In genomic region chr7:31077885-31078445, GRCm38 (mm10) we compare ENCODE assay signal across 9 mouse cellular contexts. TPM values are rescaled to one million over a fixed set of nuclear protein-coding genes. Genes with fewer than 3 reads are reported as not detected.
A peak's percentile ranks its signal among the peaks of the same experiment; 100 is the strongest.
DNase-seq lines count a peak whose midpoint lies in the region; ATAC-seq and TF ChIP-seq lines count a peak whose summit lies in the region.
"Had no signal": no experiment of that assay in that cellular context is flagged by ENCODE, and none has a peak within 500 bp of the region (broad histone marks: within the 10 kb centered on the region; RNA-seq: fewer than 3 reads in every experiment).

No protein-coding gene starts in this region.

- TF ChIP-seq EP300 in liver, embryonic 14.5 days (IDR thresholded peaks at IDR 0.05; ENCODE audit: low read depth) = no peak
- TF ChIP-seq EP300 in lung, postnatal 0 days (IDR thresholded peaks at IDR 0.05) = no peak

- peak; percentile 67 for TF ChIP-seq CTCF in liver, embryonic 14.5 days (IDR thresholded peaks at IDR 0.05; ENCODE audit: low read depth)
- TF ChIP-seq CTCF in lung, postnatal 0 days (IDR thresholded peaks at IDR 0.05) = peak; percentile 92

- no peak overlapping the region for H3K27ac ChIP-seq in liver, embryonic 14.5 days
- H3K27ac ChIP-seq in embryonic facial prominence, embryonic 10.5 days (replicated peaks) = peak overlapping the region; percentile 69
- H3K27ac ChIP-seq in lung, postnatal 0 days (ENCODE audit: low read length) = no peak overlapping the region

- no peak overlapping the region for H3K4me3 ChIP-seq in liver, embryonic 14.5 days (ENCODE audit: insufficient read depth in 1 of 2, low read depth in 2 of 2, low read length in 2 of 2)
- no peak overlapping the region for H3K4me3 ChIP-seq in embryonic facial prominence, embryonic 10.5 days
- H3K4me3 ChIP-seq in lung, postnatal 0 days (ENCODE audit: low read depth, low read length) = no peak overlapping the region
- H3K4me3 ChIP-seq: megakaryocyte, embryonic 14.5 days had no signal

- H3K36me3 ChIP-seq in liver, embryonic 14.5 days (replicated peaks; ENCODE audit: control insufficient read depth, insufficient read depth, low read depth) = no peaks in the 10 kb centered on the region
- H3K36me3 ChIP-seq in embryonic facial prominence, embryonic 10.5 days (replicated peaks) = no peaks in the 10 kb centered on the region
- H3K36me3 ChIP-seq in lung, postnatal 0 days (ENCODE audit: insufficient read depth, low read length) = no peaks in the 10 kb centered on the region

- H3K9me3 ChIP-seq in liver, embryonic 14.5 days (ENCODE audit: control insufficient read depth, low read length) = no peaks in the 10 kb centered on the region
- no peaks in the 10 kb centered on the region for H3K9me3 ChIP-seq in embryonic facial prominence, embryonic 10.5 days
- no peaks in the 10 kb centered on the region for H3K9me3 ChIP-seq in lung, postnatal 0 days (ENCODE audit: low read length)

- no peak for DNase-seq in liver, embryonic 14.5 days (ENCODE audit: low read depth in 3 of 3, low spot score in 3 of 3)
- no peak for DNase-seq in liver
- DNase-seq in Muller cell, postnatal 12 days (ENCODE audit: inconsistent ontology term) = peak; percentile 51
- DNase-seq in embryonic facial prominence, embryonic 10.5 days (ENCODE audit: low spot score) = peak; percentile 50
- peak; percentile 46 for DNase-seq in hindlimb bud, embryonic 11.5 days (ENCODE audit: extremely low spot score, low read depth, low spot score)
- DNase-seq in lung, postnatal 0 days (ENCODE audit: low spot score) = peak; percentile 81
- peak; percentile 42 for DNase-seq in right cerebral cortex, postnatal 4 days
- no peak for DNase-seq in testis, postnatal 10 days (ENCODE audit: low spot score)

- ATAC-seq in liver, embryonic 14.5 days (ENCODE audit: insufficient read depth) = no peak
- ATAC-seq in lung, postnatal 0 days = peak; percentile 37; the same call in 1 of the 2 replicates

- no peaks in the 10 kb centered on the region for H3K27me3 ChIP-seq in liver, embryonic 14.5 days (ENCODE audit: control insufficient read depth, insufficient read depth, low read length)
- no peaks in the 10 kb centered on the region for H3K27me3 ChIP-seq in embryonic facial prominence, embryonic 10.5 days (replicated peaks; ENCODE audit: low read depth, poor library complexity, severe bottlenecking)
- no peaks in the 10 kb centered on the region for H3K27me3 ChIP-seq in lung, postnatal 0 days (replicated peaks; ENCODE audit: insufficient read depth, low read length)

- WGBS in liver, embryonic 14.5 days (ENCODE audit: insufficient replicate concordance) = 35% methylated on average over 5 of the region's 5 CpGs
- WGBS in embryonic facial prominence, embryonic 10.5 days = 34% methylated on average over 5 of the region's 5 CpGs
- 31% methylated on average over 5 of the region's 5 CpGs for WGBS in lung, postnatal 0 days

- H3K4me1 ChIP-seq in liver, embryonic 14.5 days (replicated peaks; ENCODE audit: control insufficient read depth in 2 of 2, insufficient read depth in 2 of 2, low read length in 1 of 2) = peaks cover 0 to 2% of the 10 kb centered on the region in 2 experiments; a peak in 1 of 4 replicates
- peaks cover 30% of the 10 kb centered on the region for H3K4me1 ChIP-seq in embryonic facial prominence, embryonic 10.5 days
- H3K4me1 ChIP-seq in lung, postnatal 0 days (ENCODE audit: insufficient read depth, low read depth, low read length) = no peaks in the 10 kb centered on the region

- no peak overlapping the region for H3K4me2 ChIP-seq in liver, embryonic 14.5 days (ENCODE audit: low read depth)
- no peak overlapping the region for H3K4me2 ChIP-seq in lung, postnatal 0 days (replicated peaks; ENCODE audit: low read depth, low read length)

- no peak overlapping the region for H3K9ac ChIP-seq in liver, embryonic 14.5 days (replicated peaks)
- H3K9ac ChIP-seq in lung, postnatal 0 days (replicated peaks; ENCODE audit: low read depth) = no peak overlapping the region

RNA-seq across cellular contexts. Expression of gene Fxyd3, which starts 1.5 kb away (rescaled TPM):
- polyA plus RNA-seq in liver, embryonic 14.5 days (2012; rRNA removed) = 0.52 and 0.54 TPM in 2 replicates
- polyA plus RNA-seq in liver, embryonic 14.5 days (2014; fragmentation: Nextera tagmentation; extraction: Ambion mirVana) = 0.47 and 0.86 TPM in 2 replicates
- 7.5 and 8.8 TPM in 2 replicates for polyA plus RNA-seq in embryonic facial prominence, embryonic 10.5 days (2016; fragmentation: Nextera tagmentation; extraction: Ambion mirVana)
- polyA plus RNA-seq in lung, postnatal 0 days (2015; fragmentation: Nextera tagmentation; extraction: Ambion mirVana) = 76.1 and 78.1 TPM in 2 replicates

RNA-seq across cellular contexts. Expression of gene Lgi4, which starts 18.8 kb away (rescaled TPM):
- 0.04 and 0.16 TPM in 2 replicates for polyA plus RNA-seq in liver, embryonic 14.5 days (2012; rRNA removed)
- 0.10 TPM in 1 of 2 replicates, not detected in the other for polyA plus RNA-seq in liver, embryonic 14.5 days (2014; fragmentation: Nextera tagmentation; extraction: Ambion mirVana)
- polyA plus RNA-seq in embryonic facial prominence, embryonic 10.5 days (2016; fragmentation: Nextera tagmentation; extraction: Ambion mirVana) = 2.5 and 2.8 TPM in 2 replicates
- polyA plus RNA-seq in lung, postnatal 0 days (2015; fragmentation: Nextera tagmentation; extraction: Ambion mirVana) = 0.20 and 0.27 TPM in 2 replicates

RNA-seq across cellular contexts. Expression of gene Fxyd1, which starts 21.0 kb away (rescaled TPM):
- polyA plus RNA-seq in liver, embryonic 14.5 days (2012; rRNA removed) = 33.0 and 50.6 TPM in 2 replicates
- polyA plus RNA-seq in liver, embryonic 14.5 days (2014; fragmentation: Nextera tagmentation; extraction: Ambion mirVana) = 61.9 and 62.5 TPM in 2 replicates
- polyA plus RNA-seq in embryonic facial prominence, embryonic 10.5 days (2016; fragmentation: Nextera tagmentation; extraction: Ambion mirVana) = 9.8 and 12.2 TPM in 2 replicates
- polyA plus RNA-seq in lung, postnatal 0 days (2015; fragmentation: Nextera tagmentation; extraction: Ambion mirVana) = 175 and 211 TPM in 2 replicates

RNA-seq across cellular contexts. Expression of gene Fxyd7, which starts 26.7 kb away (rescaled TPM):
- polyA plus RNA-seq in liver, embryonic 14.5 days (2012; rRNA removed) = 0.21 and 0.24 TPM in 2 replicates
- 0.23 TPM in 1 of 2 replicates, not detected in the other for polyA plus RNA-seq in liver, embryonic 14.5 days (2014; fragmentation: Nextera tagmentation; extraction: Ambion mirVana)
- 0.55 and 3.1 TPM in 2 replicates for polyA plus RNA-seq in embryonic facial prominence, embryonic 10.5 days (2016; fragmentation: Nextera tagmentation; extraction: Ambion mirVana)
- polyA plus RNA-seq in lung, postnatal 0 days (2015; fragmentation: Nextera tagmentation; extraction: Ambion mirVana) = 1.2 and 1.8 TPM in 2 replicates

RNA-seq across cellular contexts. Expression of gene Fxyd5, which starts 35.7 kb away (rescaled TPM):
- 10.1 and 14.6 TPM in 2 replicates for polyA plus RNA-seq in liver, embryonic 14.5 days (2012; rRNA removed)
- 15.1 and 20.4 TPM in 2 replicates for polyA plus RNA-seq in liver, embryonic 14.5 days (2014; fragmentation: Nextera tagmentation; extraction: Ambion mirVana)
- polyA plus RNA-seq in embryonic facial prominence, embryonic 10.5 days (2016; fragmentation: Nextera tagmentation; extraction: Ambion mirVana) = 9.1 and 9.5 TPM in 2 replicates
- 168 and 206 TPM in 2 replicates for polyA plus RNA-seq in lung, postnatal 0 days (2015; fragmentation: Nextera tagmentation; extraction: Ambion mirVana)

Comparison
In these comparisons a context has a peak if more than half of its experiments do, and no peak if none do; other contexts are left out.
1. DNase-seq: peak in Muller cell, postnatal 12 days (single experiment), embryonic facial prominence, embryonic 10.5 days (single experiment), hindlimb bud, embryonic 11.5 days (single experiment), lung, postnatal 0 days (single experiment) and right cerebral cortex, postnatal 4 days (single experiment); none in liver, embryonic 14.5 days (0 of 3), liver (single experiment) and testis, postnatal 10 days (single experiment).